Mouse (Mus musculus) neural tube, embryonic 11.5 days (tissue): ENCODE results near the gene D13Ertd608e. TPM values are rescaled to one million over a fixed set of nuclear protein-coding genes. Genes with fewer than 3 reads are reported as not detected.
"Not testable (repeated sequence)": the region's sequence is repeated elsewhere in the genome, so short reads cannot be mapped to it uniquely, and the experiment has no call there.

Experiments used
- ATAC-seq: fragments of 200-750 bp; cut with Nextera tagmentation; 2 replicates; pipeline ENCODE4 v1.8.0; 2017; ENCODE audit warnings: moderate number of reproducible peaks, mild to moderate bottlenecking, moderate TSS enrichment, moderate library complexity; ENCODE audit not compliant: insufficient read depth, low FRiP score, low TSS enrichment
- DNase-seq: peaks from one replicate; pipeline ENCODE4 v3.0.0-alpha.2; 2015; ENCODE audit warnings: low spot score
- H3K27ac ChIP-seq: fragments of 300-500 bp; sonication (generic); 2 replicates; pipeline ENCODE4 v1.5.1; 2014; ENCODE audit warnings: low read depth, mild to moderate bottlenecking, low read length
- H3K27me3 ChIP-seq: fragments of 300-500 bp; sonication (generic); 2 replicates; pipeline ENCODE4 v1.6.1; 2014; ENCODE audit warnings: mild to moderate bottlenecking, low read length, mixed read lengths; ENCODE audit not compliant: control insufficient read depth, insufficient read depth
- H3K36me3 ChIP-seq: fragments of 300-500 bp; sonication (generic); 2 replicates; pipeline ENCODE4 v1.6.1; 2014; ENCODE audit warnings: mild to moderate bottlenecking, low read length, moderate library complexity, mixed read lengths; ENCODE audit not compliant: control insufficient read depth, insufficient read depth
- H3K4me1 ChIP-seq: fragments of 300-500 bp; sonication (generic); 2 replicates; pipeline ENCODE4 v1.6.1; 2014; ENCODE audit warnings: low read length, mixed read lengths; ENCODE audit not compliant: control insufficient read depth, insufficient read depth
- H3K4me2 ChIP-seq: fragments of 300-500 bp; sonication (generic); 2 replicates; pipeline ENCODE4 v1.6.1; 2014; ENCODE audit warnings: low read depth, mild to moderate bottlenecking, moderate library complexity
- H3K4me3 ChIP-seq: fragments of 300-500 bp; sonication (generic); 2 replicates; pipeline ENCODE4 v1.5.1; 2014; ENCODE audit warnings: low read depth, low read length
- H3K9ac ChIP-seq: fragments of 300-500 bp; sonication (generic); 2 replicates; pipeline ENCODE4 v1.6.1; 2014; ENCODE audit warnings: mild to moderate bottlenecking, low read length
- H3K9me3 ChIP-seq: fragments of 300-500 bp; sonication (generic); 2 replicates; pipeline ENCODE4 v1.6.1; 2016; ENCODE audit warnings: low read length; ENCODE audit not compliant: control insufficient read depth
- WGBS: fragments of 180-500 bp; shearing (Covaris S2); extraction: QIAGEN DNeasy Blood & Tissue Kit; methylation state at CpG from one replicate; pipeline ENCODE4 v1.1.7; 2014; 5-methylcytosine and 5-hydroxymethylcytosine counted together
- polyA plus RNA-seq: library from polyadenylated mRNA; unstranded; fragments of >200 nt; fragmentation: Nextera tagmentation; extraction: Ambion mirVana; gene quantifications from 2 replicates; pipeline ENCODE4 v1.2.1, GENCODE M21; 2014

D13Ertd608e gene
- polyA plus RNA-seq, 1 experiment from 2014 or later: not detected

GRCm38 (mm10) chr13:119864395-119864999 is 28.7 kb downstream of the D13Ertd608e start:
- H3K9ac ChIP-seq, H3K4me2 ChIP-seq, H3K36me3 ChIP-seq: not testable (repeated sequence)

GRCm38 (mm10) chr13:119886896-119887295 is 51.1 kb downstream of the D13Ertd608e start:
- not testable (repeated sequence) for H3K4me1 ChIP-seq, H3K9me3 ChIP-seq, H3K4me3 ChIP-seq, H3K4me2 ChIP-seq, H3K36me3 ChIP-seq, H3K9ac ChIP-seq, H3K27ac ChIP-seq, ATAC-seq, H3K27me3 ChIP-seq
- peak; percentile 44 for DNase-seq
- 36% methylated on average over 4 of the region's 4 CpGs for WGBS

More at GRCm38 (mm10) chr13:119864395-119864999, 28.7 kb downstream of the D13Ertd608e start:
- ATAC-seq, H3K27me3 ChIP-seq, DNase-seq, H3K4me3 ChIP-seq, H3K9me3 ChIP-seq, H3K27ac ChIP-seq, H3K4me1 ChIP-seq: not testable (repeated sequence)
- WGBS: 75% methylated on average over 6 of the region's 7 CpGs

- not testable (repeated sequence) for H3K27me3 ChIP-seq, DNase-seq, H3K9me3 ChIP-seq, H3K27ac ChIP-seq, H3K4me3 ChIP-seq, H3K4me2 ChIP-seq, H3K36me3 ChIP-seq, H3K4me1 ChIP-seq, H3K9ac ChIP-seq, ATAC-seq
- 78% methylated on average over 3 of the region's 3 CpGs for WGBS
Observed at GRCm38 (mm10) chr13:119894685-119895084, 58.9 kb downstream of the D13Ertd608e start, which contains the start of gene Tcstv1. TSS of gene Tcstv1 (minus strand) at chr13:119894785.

Other genes starting within 250 kb of the D13Ertd608e start
- not detected in 2 replicates for gene Ccl28, start 212.2 kb upstream of the D13Ertd608e start, polyA plus RNA-seq
- 430 and 450 TPM in 2 replicates for gene Hmgcs1, start 145.6 kb upstream of the D13Ertd608e start, polyA plus RNA-seq
- 1.3 and 1.7 TPM in 2 replicates for gene Nim1k, start 80.1 kb upstream of the D13Ertd608e start, polyA plus RNA-seq
- gene Zfp131, start 45.1 kb upstream of the D13Ertd608e start, polyA plus RNA-seq: 40.6 and 42.4 TPM in 2 replicates
- not detected in 2 replicates for gene AF067063, start 5.8 kb upstream of the D13Ertd608e start, polyA plus RNA-seq
- gene Tcstv1, start 58.8 kb downstream of the D13Ertd608e start, polyA plus RNA-seq: not detected in 2 replicates
- not detected in 2 replicates for gene Gm21761, start 93.3 kb downstream of the D13Ertd608e start, polyA plus RNA-seq
- not detected in 2 replicates for gene B020031M17Rik, start 114.8 kb downstream of the D13Ertd608e start, polyA plus RNA-seq
- gene Gm36079, start 191.0 kb downstream of the D13Ertd608e start, polyA plus RNA-seq: not detected in 2 replicates
- not detected in 2 replicates for gene Gm21188, start 216.2 kb downstream of the D13Ertd608e start, polyA plus RNA-seq